Mouse (Mus musculus) cerebellum, adult 11-12 months (tissue): ENCODE results near the gene Ccdc121.
"Not testable (repeated sequence)": the region's sequence is repeated elsewhere in the genome, so short reads cannot be mapped to it uniquely, and the experiment has no call there.

Experiments
- DNase-seq: peaks from one replicate; pipeline ENCODE4 v3.0.0; 2022

Ccdc121 gene

GRCm38 (mm10) chr1:181510855-181511254 is 396 bp downstream of the Ccdc121 start:
- not testable (repeated sequence) for DNase-seq

- DNase-seq, result no peak
These were observed 5.9 kb downstream of the Ccdc121 start for GRCm38 (mm10) chr1:181505367-181505766.

- no peak for DNase-seq
These were observed 7.8 kb downstream of the Ccdc121 start for GRCm38 (mm10) chr1:181503471-181503870.

- no peak for DNase-seq
These were observed 26.6 kb downstream of the Ccdc121 start for GRCm38 (mm10) chr1:181484696-181485095.

- DNase-seq, result no peak
These were observed 34.7 kb downstream of the Ccdc121 start for GRCm38 (mm10) chr1:181476557-181476956.

- DNase-seq, result no peak
These were observed 35.1 kb downstream of the Ccdc121 start for GRCm38 (mm10) chr1:181476141-181476540.

GRCm38 (mm10) chr1:181469415-181469814 is 41.8 kb downstream of the Ccdc121 start:
- DNase-seq, result no peak

- no peak for DNase-seq
These were observed 44.0 kb downstream of the Ccdc121 start for GRCm38 (mm10) chr1:181467321-181467670.

- no peak for DNase-seq
These were observed 44.5 kb downstream of the Ccdc121 start for GRCm38 (mm10) chr1:181466601-181467320.

- DNase-seq, result no peak
These were observed 45.2 kb downstream of the Ccdc121 start for GRCm38 (mm10) chr1:181466040-181466439.

GRCm38 (mm10) chr1:181465027-181465426 is 46.2 kb downstream of the Ccdc121 start:
- no peak for DNase-seq

- DNase-seq, result no peak
These were observed 48.4 kb downstream of the Ccdc121 start for GRCm38 (mm10) chr1:181462906-181463179.

- DNase-seq, result no peak
These were observed 49.0 kb downstream of the Ccdc121 start for GRCm38 (mm10) chr1:181462051-181462905.

- no peak for DNase-seq
These were observed 49.8 kb downstream of the Ccdc121 start for GRCm38 (mm10) chr1:181461484-181461883.

GRCm38 (mm10) chr1:181460283-181460682 is 51.0 kb downstream of the Ccdc121 start:
- DNase-seq, result no peak
